In genomic region chr14:34401135-34401534, GRCm38 (mm10) we compare ENCODE assay signal across 8 mouse cellular contexts. TPM values are rescaled to one million over a fixed set of nuclear protein-coding genes. Genes with fewer than 3 reads are reported as not detected.
DNase-seq lines count a peak whose midpoint lies in the region; ATAC-seq and TF ChIP-seq lines count a peak whose summit lies in the region.

No protein-coding gene starts in this region.

- no peak overlapping the region for H3K27ac ChIP-seq in liver, postnatal 0 days (ENCODE audit: low read depth)

- no peak overlapping the region for H3K4me3 ChIP-seq in G1E (ENCODE audit: low read depth, low read length)
- no peak overlapping the region for H3K4me3 ChIP-seq in liver, postnatal 0 days (ENCODE audit: low read depth, low read length)

- no peak overlapping the region for H3K9ac ChIP-seq in liver, postnatal 0 days (replicated peaks)

- WGBS in liver, postnatal 0 days (ENCODE audit: insufficient replicate concordance), result 34% methylated on average over 6 of the region's 6 CpGs

- H3K4me1 ChIP-seq in G1E (ENCODE audit: insufficient read depth, low read depth, low read length), result no peaks in the 10 kb centered on the region
- H3K4me1 ChIP-seq in liver, postnatal 0 days (ENCODE audit: insufficient read depth), result peaks cover 3% of the 10 kb centered on the region; the same call in 1 of the 2 replicates

- peaks cover 4% of the 10 kb centered on the region; the same call in 1 of the 2 replicates for H3K27me3 ChIP-seq in G1E (ENCODE audit: insufficient read depth, low read length)
- no peaks in the 10 kb centered on the region for H3K27me3 ChIP-seq in liver, postnatal 0 days (ENCODE audit: insufficient read depth, low read length)

- no peak overlapping the region for H3K4me2 ChIP-seq in liver, postnatal 0 days (ENCODE audit: low read depth, low read length)

- no peak for TF ChIP-seq EP300 in liver, postnatal 0 days (IDR thresholded peaks at IDR 0.05; ENCODE audit: low read depth)

- peak; percentile 80 to 82 for DNase-seq in B cell, adult 2 months
- DNase-seq in G1E (ENCODE audit: low spot score), result peak; percentile 52
- peak; percentile 66 to 80 for DNase-seq in frontal cortex, postnatal 36 days (ENCODE audit: low spot score in 2 of 2)
- DNase-seq in kidney, postnatal 14 days, result peak; percentile 86
- DNase-seq in liver, postnatal 0 days, result peak; percentile 83
- peak; percentile 53 for DNase-seq in right cerebral cortex, adult 18-20 months
- peak; percentile 49 for DNase-seq in urinary bladder, adult 2 months (ENCODE audit: low spot score)

- no peaks in the 10 kb centered on the region for H3K36me3 ChIP-seq in G1E (replicated peaks)
- H3K36me3 ChIP-seq in liver, postnatal 0 days (replicated peaks; ENCODE audit: insufficient read depth, low read length), result no peaks in the 10 kb centered on the region; the same call in 1 of the 2 replicates

- peak; percentile 81 for TF ChIP-seq CTCF in G1E (IDR thresholded peaks at IDR 0.05; ENCODE audit: low read depth, low read length)
- TF ChIP-seq CTCF in liver, postnatal 0 days (IDR thresholded peaks at IDR 0.05; ENCODE audit: low read depth), result peak; percentile 99

- ATAC-seq in G1E (ENCODE audit: extremely low read depth, insufficient number of reproducible peaks, low FRiP score, poor library complexity, severe bottlenecking), result no peak
- ATAC-seq in cerebellum, adult (ENCODE audit: insufficient number of reproducible peaks, low FRiP score, low TSS enrichment), result 0 out of 2 replicates have a peak, but pooled peaks have one; percentile 33
- ATAC-seq in liver, postnatal 0 days, result peak; percentile 58

- no peaks in the 10 kb centered on the region for H3K9me3 ChIP-seq in G1E (replicated peaks)
- H3K9me3 ChIP-seq in liver, postnatal 0 days (ENCODE audit: low read length), result no peaks in the 10 kb centered on the region

RNA-seq across cellular contexts. Expression of gene Mmrn2, which starts 25.9 kb away (rescaled TPM):
- total RNA-seq in G1E (2014; fragmentation: Nextera tagmentation) (not detected in 2 replicates), G1E (2017) (0.11 and 0.12 TPM in 2 replicates)
- polyA plus RNA-seq in G1E (2012), result 0.01 TPM in 2 replicates
- 3.2 and 3.3 TPM in 2 replicates for polyA plus RNA-seq in liver, postnatal 0 days (2015; fragmentation: Nextera tagmentation; extraction: Ambion mirVana)
- polyA plus RNA-seq in urinary bladder, adult 2 months (2012; rRNA removed), result 8.0 and 14.0 TPM in 2 replicates

RNA-seq across cellular contexts. Expression of gene Sncg, which starts 26.5 kb away (rescaled TPM):
- total RNA-seq in G1E (2014; fragmentation: Nextera tagmentation), result not detected in 2 replicates
- total RNA-seq in G1E (2017), result 0.23 and 0.27 TPM in 2 replicates
- not detected in 2 replicates for polyA plus RNA-seq in G1E (2012)
- polyA plus RNA-seq in liver, postnatal 0 days (2015; fragmentation: Nextera tagmentation; extraction: Ambion mirVana), result 0.34 and 0.72 TPM in 2 replicates
- 35.6 and 50.1 TPM in 2 replicates for polyA plus RNA-seq in urinary bladder, adult 2 months (2012; rRNA removed)

RNA-seq across cellular contexts. Expression of gene Fam25c, which starts 45.9 kb away (rescaled TPM):
- total RNA-seq in G1E (2014; fragmentation: Nextera tagmentation) (not detected in 2 replicates), G1E (2017) (not detected in 2 replicates)
- not detected in 2 replicates for polyA plus RNA-seq in G1E (2012)
- 5.8 and 5.9 TPM in 2 replicates for polyA plus RNA-seq in liver, postnatal 0 days (2015; fragmentation: Nextera tagmentation; extraction: Ambion mirVana)
- 714 and 1,004 TPM in 2 replicates for polyA plus RNA-seq in urinary bladder, adult 2 months (2012; rRNA removed)

Comparison
In these comparisons a context has a peak if more than half of its experiments do, and no peak if none do; other contexts are left out.
1. RNA of gene Sncg, which starts 26.5 kb away (polyA plus RNA-seq): 35.6 to 50.1 TPM in urinary bladder, adult 2 months; 0.34 to 0.72 TPM in liver, postnatal 0 days and not detected in G1E; every median in the first group is over 10 times any median in the second.
2. RNA of gene Fam25c, which starts 45.9 kb away (polyA plus RNA-seq): 714 to 1,004 TPM in urinary bladder, adult 2 months; 5.8 to 5.9 TPM in liver, postnatal 0 days and not detected in G1E; every median in the first group is over 100 times any median in the second.
3. Peak in every context shown above with its lines, with median percentiles within 50 percentile points of each other: DNase-seq.